8 mouse cellular contexts compared by ENCODE assay signal in genomic region chr3:69319061-69319720, GRCm38 (mm10). TPM values are rescaled to one million over a fixed set of nuclear protein-coding genes. Genes with fewer than 3 reads are reported as not detected.
DNase-seq lines count a peak whose midpoint lies in the region; ATAC-seq and TF ChIP-seq lines count a peak whose summit lies in the region.

No protein-coding gene starts in this region.

- no peaks in the 10 kb centered on the region for H3K36me3 ChIP-seq in E14TG2a.4 (ENCODE audit: insufficient read depth, low read length)
- H3K36me3 ChIP-seq in forebrain, embryonic 15.5 days: no peaks in the 10 kb centered on the region
- H3K36me3 ChIP-seq in liver, embryonic 15.5 days (replicated peaks): no peaks in the 10 kb centered on the region

- WGBS in forebrain, embryonic 15.5 days: 77% methylated on average over 6 of the region's 6 CpGs
- 30% methylated on average over 6 of the region's 6 CpGs for WGBS in liver, embryonic 15.5 days (ENCODE audit: insufficient replicate concordance)

- no peak for ATAC-seq in forebrain, embryonic 15.5 days (replicated peaks)
- peak; percentile 45 for ATAC-seq in liver, embryonic 15.5 days (ENCODE audit: insufficient read depth)

- DNase-seq in cerebellum, adult 9-10 months: peak; percentile 21
- DNase-seq in cerebellum, adult 18-20 months: no peak
- DNase-seq in right cerebral cortex, postnatal 14 days: no peak
- no peak for DNase-seq in right cerebral cortex, postnatal 25 days
- no peak for DNase-seq in frontal cortex, postnatal 36 days (ENCODE audit: low spot score in 2 of 2)

- no peak for TF ChIP-seq CTCF in E14TG2a.4 (conservative IDR thresholded peaks at IDR 0.05; ENCODE audit: low read length)

- peaks cover 26% of the 10 kb centered on the region for H3K4me1 ChIP-seq in E14TG2a.4 (replicated peaks; ENCODE audit: low read depth, low read length)
- peaks cover 38% of the 10 kb centered on the region for H3K4me1 ChIP-seq in forebrain, embryonic 15.5 days
- peaks cover 70% of the 10 kb centered on the region for H3K4me1 ChIP-seq in liver, embryonic 15.5 days (replicated peaks)

- H3K27ac ChIP-seq in forebrain, embryonic 15.5 days (replicated peaks): no peak overlapping the region
- peak overlapping the region; percentile 90 for H3K27ac ChIP-seq in liver, embryonic 15.5 days (replicated peaks)

- 0 out of 2 replicates have a peak overlapping the region, but pooled peaks have one; percentile 88 for H3K4me3 ChIP-seq in E14TG2a.4 (replicated peaks; ENCODE audit: low read length)
- H3K4me3 ChIP-seq in forebrain, embryonic 15.5 days: peak overlapping the region; percentile 81
- peak overlapping the region; percentile 79 for H3K4me3 ChIP-seq in liver, embryonic 15.5 days (replicated peaks)

- peak overlapping the region; percentile 79 for H3K4me2 ChIP-seq in forebrain, embryonic 15.5 days (replicated peaks)
- peak overlapping the region; percentile 89 for H3K4me2 ChIP-seq in liver, embryonic 15.5 days

- H3K27me3 ChIP-seq in E14TG2a.4 (ENCODE audit: insufficient read depth, low read length): peaks cover 38% of the 10 kb centered on the region
- no peaks in the 10 kb centered on the region for H3K27me3 ChIP-seq in forebrain, embryonic 15.5 days
- H3K27me3 ChIP-seq in liver, embryonic 15.5 days: no peaks in the 10 kb centered on the region

- H3K9me3 ChIP-seq in E14TG2a.4 (ENCODE audit: low read length): no peaks in the 10 kb centered on the region
- no peaks in the 10 kb centered on the region for H3K9me3 ChIP-seq in forebrain, embryonic 15.5 days
- H3K9me3 ChIP-seq in liver, embryonic 15.5 days (replicated peaks): no peaks in the 10 kb centered on the region

- H3K9ac ChIP-seq in forebrain, embryonic 15.5 days (replicated peaks): peak overlapping the region; percentile 83
- H3K9ac ChIP-seq in liver, embryonic 15.5 days: peak overlapping the region; percentile 90

RNA-seq across cellular contexts. Expression of gene Ppm1l, which starts 2.5 kb away (rescaled TPM):
- polyA plus RNA-seq in forebrain, embryonic 15.5 days (2015; fragmentation: Nextera tagmentation; extraction: Ambion mirVana): 26.2 and 27.7 TPM in 2 replicates
- polyA plus RNA-seq in liver, embryonic 15.5 days (2015; fragmentation: Nextera tagmentation; extraction: Ambion mirVana): 4.8 and 5.3 TPM in 2 replicates
